Mouse (Mus musculus) heart, postnatal 0 days (tissue): Measurements from ENCODE around the gene Adat3.

Source experiments
- CTCF ChIP-seq: IDR thresholded peaks from 2 replicates; pipeline ENCODE4 v1.5.1; 2016; ENCODE audit warnings: antibody characterized with exemption, control low read depth, low read depth
- EP300 ChIP-seq: IDR thresholded peaks from 2 replicates; pipeline ENCODE4 v1.6.1; 2016; ENCODE audit warnings: antibody characterized with exemption, low read depth

DNA sequence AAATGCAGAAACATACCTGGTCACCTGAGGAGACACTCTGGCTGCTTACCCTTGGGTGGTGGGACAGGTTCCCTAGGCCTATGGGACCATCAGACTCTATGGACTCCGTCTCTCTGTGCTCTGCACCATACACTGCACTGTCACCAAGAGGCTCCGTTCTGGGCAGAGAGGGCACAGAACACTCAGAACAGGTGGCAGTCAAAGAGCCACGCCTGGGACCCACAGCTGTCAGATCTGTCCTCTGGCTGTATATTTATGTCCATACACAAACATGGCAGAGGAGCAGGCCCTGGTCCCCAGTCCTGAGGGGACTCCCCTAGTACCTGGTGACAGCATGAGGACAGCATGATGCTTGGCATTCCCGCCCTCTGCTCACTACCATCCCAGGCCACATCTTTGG, 23.1 kb downstream of the Adat3 start:
- TF ChIP-seq CTCF (no peak), EP300 (no peak)
